Mouse (Mus musculus) small intestine, adult 2 months (tissue): ENCODE results near the gene Pigr.

Experiments
- CTCF ChIP-seq: fragments of 200-500 bp; IDR thresholded peaks from 2 replicates; pipeline ENCODE4 v1.5.1; 2012; ENCODE audit warnings: low read depth, mild to moderate bottlenecking, control low read depth, inconsistent platforms, low read length, moderate library complexity, mixed read lengths; ENCODE audit not compliant: insufficient replicate concordance, insufficient read length; ENCODE audit errors: extremely low read depth
- POLR2A ChIP-seq: fragments of 200-500 bp; IDR thresholded peaks from 2 replicates; pipeline ENCODE4 v1.6.1; 2012; ENCODE audit warnings: low read depth, mild to moderate bottlenecking, control low read depth, inconsistent platforms, low read length, moderate library complexity

DNA sequence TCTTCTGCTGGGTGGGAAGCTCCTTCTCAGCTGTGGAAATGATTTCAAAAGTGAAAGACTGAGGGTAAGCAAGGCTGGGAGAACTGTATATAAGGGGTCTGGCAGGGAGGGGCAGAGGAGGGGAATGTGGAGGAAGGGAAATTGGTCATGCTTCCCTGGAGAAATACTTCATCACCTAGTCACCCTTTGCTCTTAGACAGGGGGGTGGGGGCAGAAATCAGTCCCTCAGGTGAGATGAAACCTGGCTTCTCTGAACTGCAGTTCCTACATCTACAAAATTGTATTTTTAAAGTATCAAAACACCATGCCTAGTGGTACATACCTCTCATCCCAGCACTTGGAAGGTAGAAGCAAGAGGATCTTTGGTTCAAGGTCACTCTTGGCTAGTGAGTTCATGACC lies 60.9 kb downstream of the Pigr start, which contains the start of gene Il24:
- TF ChIP-seq POLR2A = no peak
- no peak for TF ChIP-seq CTCF
